Mouse (Mus musculus) forebrain, embryonic 10.5 days (tissue): ENCODE data around the gene B430306N03Rik. TPM values are rescaled to one million over a fixed set of nuclear protein-coding genes. Genes with fewer than 3 reads are reported as not detected.
A peak's percentile ranks its signal among the peaks of the same experiment; 100 is the strongest.
"Not testable (repeated sequence)": the region's sequence is repeated elsewhere in the genome, so short reads cannot be mapped to it uniquely, and the experiment has no call there.

Experiments
- DNase-seq: peaks from one replicate; pipeline ENCODE4 v3.0.0-alpha.2; 2017; ENCODE audit warnings: low spot score; ENCODE audit errors: extremely low spot score
- H3K27ac ChIP-seq: fragments of 300-500 bp; sonication (generic); 2 replicates; pipeline ENCODE4 v1.5.1; 2016; ENCODE audit warnings: mild to moderate bottlenecking
- H3K27me3 ChIP-seq: fragments of 300-500 bp; sonication (generic); 2 replicates; pipeline ENCODE4 v1.6.1; 2016; ENCODE audit warnings: mild to moderate bottlenecking; ENCODE audit not compliant: poor library complexity, severe bottlenecking
- H3K36me3 ChIP-seq: fragments of 300-500 bp; sonication (generic); replicated peaks from 2 replicates; pipeline ENCODE4 v1.6.1; 2016; ENCODE audit warnings: mild to moderate bottlenecking, moderate library complexity
- H3K4me1 ChIP-seq: fragments of 300-500 bp; sonication (generic); 2 replicates; pipeline ENCODE4 v1.6.1; 2016
- H3K4me3 ChIP-seq: fragments of 300-500 bp; sonication (generic); 2 replicates; pipeline ENCODE4 v1.5.1; 2016; ENCODE audit warnings: mild to moderate bottlenecking, moderate library complexity
- H3K9me3 ChIP-seq: fragments of 300-500 bp; sonication (generic); 2 replicates; pipeline ENCODE4 v1.6.1; 2016; ENCODE audit warnings: mild to moderate bottlenecking, moderate library complexity
- WGBS: fragments of 180-500 bp; shearing (Covaris S2); methylation state at CpG from one replicate; pipeline ENCODE4 v1.1.7; 2016; 5-methylcytosine and 5-hydroxymethylcytosine counted together
- polyA plus RNA-seq: library from polyadenylated mRNA; unstranded; fragments of >200 nt; fragmentation: Nextera tagmentation; extraction: Ambion mirVana; gene quantifications from 2 replicates; pipeline ENCODE4 v1.2.1, GENCODE M21; 2016

Gene B430306N03Rik
- polyA plus RNA-seq = 0.06 TPM in 1 of 2 replicates, not detected in the other

DNA sequence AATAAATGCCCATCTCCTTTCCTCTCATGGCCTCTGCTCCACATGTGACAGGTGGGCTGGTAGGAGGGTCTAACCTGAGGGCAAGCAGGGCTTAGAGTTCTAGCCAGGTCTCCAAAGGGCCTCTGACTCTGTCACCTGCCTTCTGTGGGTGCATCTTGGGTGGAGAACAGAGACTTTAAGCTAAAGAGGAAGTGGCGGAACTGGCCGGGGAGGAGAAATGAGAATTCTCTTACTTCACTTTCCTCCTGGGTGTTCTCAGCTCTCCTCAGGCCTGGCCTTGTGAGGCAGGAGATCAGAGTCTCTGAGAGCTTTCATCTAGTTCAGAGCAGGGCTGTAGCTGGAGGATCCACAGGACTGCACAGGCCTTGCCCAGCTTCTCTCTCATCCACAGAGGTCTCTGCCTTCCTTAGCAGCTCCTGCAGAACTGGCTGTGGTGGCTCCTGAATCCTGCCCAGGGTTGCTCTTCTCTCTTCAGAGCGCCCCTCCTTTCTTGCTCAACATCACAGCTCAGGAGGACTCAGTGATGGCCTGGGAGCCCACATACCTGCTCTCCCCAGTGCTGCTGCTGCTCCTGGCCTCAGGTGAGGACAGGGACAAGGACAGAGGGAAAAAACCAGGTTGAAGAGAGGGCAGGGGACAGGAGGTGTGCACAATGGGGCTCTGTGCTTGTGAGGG lies at the start of gene B430306N03Rik:
TSS of gene B430306N03Rik (plus strand) at position 237 of the 675 bp plus-strand sequence.
- not testable (repeated sequence) for H3K27me3 ChIP-seq, H3K27ac ChIP-seq, H3K36me3 ChIP-seq, H3K4me3 ChIP-seq, H3K4me1 ChIP-seq, H3K9me3 ChIP-seq, DNase-seq
- 83% methylated on average over 3 of the region's 3 CpGs for WGBS

DNA sequence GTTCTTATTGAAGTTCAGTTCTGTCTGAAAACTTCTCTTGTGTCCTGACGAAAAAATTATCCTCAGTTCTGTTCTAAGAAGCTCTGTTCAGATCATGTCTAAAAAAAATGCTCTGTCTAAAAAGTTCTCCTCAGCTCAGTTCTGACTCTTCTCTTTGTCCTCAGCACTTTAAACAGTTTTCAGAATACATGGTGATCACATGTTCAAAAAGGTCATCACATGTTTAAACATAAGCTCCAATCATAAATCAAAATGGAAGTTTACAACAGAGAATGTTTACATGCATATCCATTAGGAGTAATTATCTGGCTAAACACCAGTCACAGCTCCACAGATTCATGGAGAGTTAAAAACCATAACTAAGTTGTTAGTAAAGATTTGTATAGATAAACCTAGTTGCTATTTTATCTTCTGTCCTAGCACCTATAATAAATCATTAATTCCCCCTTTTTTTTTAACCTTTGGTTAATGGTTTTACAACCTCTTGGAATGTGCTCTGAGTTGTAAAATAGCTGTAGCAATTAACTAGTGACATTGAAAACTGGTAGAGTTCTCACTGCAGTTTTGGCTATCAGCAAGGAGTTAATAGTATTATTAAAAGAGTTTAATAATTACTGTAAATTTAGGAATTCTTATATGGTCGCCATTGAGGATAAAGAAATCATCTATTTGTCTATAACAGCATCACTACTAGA lies 49.2 kb upstream of the B430306N03Rik start:
- peaks cover 59% of the 10 kb centered on the region for H3K27me3 ChIP-seq
- H3K9me3 ChIP-seq = no peaks in the 10 kb centered on the region
- no peak for DNase-seq
- H3K27ac ChIP-seq = 0 out of 2 replicates have a peak overlapping the region, but pooled peaks have one; percentile 48
- no peaks in the 10 kb centered on the region for H3K36me3 ChIP-seq
- no peak overlapping the region for H3K4me3 ChIP-seq
- peaks cover 29% of the 10 kb centered on the region for H3K4me1 ChIP-seq
- WGBS = 42% methylated on average over 2 of the region's 2 CpGs

DNA sequence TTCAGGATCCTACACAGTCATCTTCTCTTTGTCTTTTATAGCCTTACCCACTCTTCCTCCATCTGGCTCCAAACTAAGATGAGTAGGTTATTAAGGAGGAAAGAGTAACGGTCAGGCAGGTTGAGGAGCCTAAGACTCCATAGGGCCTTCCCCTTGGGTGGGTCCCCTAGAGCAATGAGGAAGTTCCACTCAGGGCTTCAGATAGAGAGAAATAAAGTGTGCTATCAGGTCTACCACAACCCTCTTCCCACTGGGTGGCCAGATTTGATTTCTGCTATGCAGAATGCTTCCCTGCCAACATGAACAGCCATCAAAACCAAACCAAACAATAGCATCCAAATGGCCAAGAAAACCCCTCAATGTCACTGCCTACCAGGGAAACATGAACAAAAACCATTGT lies 48.4 kb upstream of the B430306N03Rik start:
- peaks cover 29% of the 10 kb centered on the region for H3K4me1 ChIP-seq
- no peaks in the 10 kb centered on the region for H3K36me3 ChIP-seq
- WGBS = 95% methylated on average over 1 of the region's 1 CpGs

DNA sequence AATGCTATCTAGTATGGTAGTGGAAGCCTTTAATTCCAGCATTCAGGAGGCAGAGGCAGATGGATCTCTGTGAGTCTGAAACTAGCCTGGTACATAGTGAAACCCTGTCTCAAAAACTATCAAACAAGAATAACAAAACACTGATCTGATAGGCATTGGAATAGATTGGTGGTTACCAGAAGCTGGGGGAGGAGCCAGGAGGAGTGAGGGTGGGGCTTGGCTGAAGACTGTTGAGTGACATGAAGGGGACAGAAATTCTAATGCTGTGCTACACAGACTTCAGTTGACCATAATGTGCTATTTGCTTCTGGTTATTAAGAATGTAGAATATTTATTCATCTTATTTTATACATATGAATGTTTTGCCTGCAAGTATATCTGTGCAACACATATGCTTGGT lies 47.7 kb upstream of the B430306N03Rik start:
- no peak overlapping the region for H3K27ac ChIP-seq
- H3K27me3 ChIP-seq = peaks cover 50% of the 10 kb centered on the region
- H3K4me3 ChIP-seq = no peak overlapping the region
- no peak for DNase-seq
- H3K36me3 ChIP-seq = no peaks in the 10 kb centered on the region
- H3K4me1 ChIP-seq = peaks cover 29% of the 10 kb centered on the region
- H3K9me3 ChIP-seq = no peaks in the 10 kb centered on the region

More for the DNA sequence above, 48.4 kb upstream of the B430306N03Rik start:
- H3K27ac ChIP-seq = no peak overlapping the region
- no peak for DNase-seq
- H3K4me3 ChIP-seq = no peak overlapping the region
- peaks cover 53% of the 10 kb centered on the region for H3K27me3 ChIP-seq
- H3K9me3 ChIP-seq = no peaks in the 10 kb centered on the region

DNA sequence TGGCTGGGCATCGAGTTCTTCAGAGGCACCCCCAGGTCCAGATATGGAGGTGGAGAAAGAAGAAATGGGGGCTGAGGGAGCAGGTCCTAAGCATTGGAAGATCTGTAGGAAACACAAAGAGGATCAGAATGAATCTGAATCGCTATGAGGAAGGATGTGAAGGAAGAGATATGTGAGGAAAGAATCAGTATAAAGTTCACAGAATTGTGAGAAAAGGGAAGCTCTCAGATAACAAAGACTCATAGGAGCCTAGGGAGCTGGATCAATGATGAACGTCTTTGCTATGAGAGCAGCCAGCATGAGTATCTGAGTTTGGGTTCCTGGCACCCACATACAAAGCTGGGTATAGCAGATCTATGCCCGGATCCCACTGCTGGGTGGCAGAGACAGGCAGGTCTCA lies 46.1 kb upstream of the B430306N03Rik start:
- Histone ChIP-seq H3K4me1 (peaks cover 28% of the 10 kb centered on the region), H3K4me3 (no peak overlapping the region), H3K36me3 (no peaks in the 10 kb centered on the region), H3K27me3 (peaks cover 39% of the 10 kb centered on the region), H3K27ac (no peak overlapping the region), H3K9me3 (no peaks in the 10 kb centered on the region)
- 80% methylated on average over 4 of the region's 4 CpGs for WGBS
- DNase-seq = no peak

DNA sequence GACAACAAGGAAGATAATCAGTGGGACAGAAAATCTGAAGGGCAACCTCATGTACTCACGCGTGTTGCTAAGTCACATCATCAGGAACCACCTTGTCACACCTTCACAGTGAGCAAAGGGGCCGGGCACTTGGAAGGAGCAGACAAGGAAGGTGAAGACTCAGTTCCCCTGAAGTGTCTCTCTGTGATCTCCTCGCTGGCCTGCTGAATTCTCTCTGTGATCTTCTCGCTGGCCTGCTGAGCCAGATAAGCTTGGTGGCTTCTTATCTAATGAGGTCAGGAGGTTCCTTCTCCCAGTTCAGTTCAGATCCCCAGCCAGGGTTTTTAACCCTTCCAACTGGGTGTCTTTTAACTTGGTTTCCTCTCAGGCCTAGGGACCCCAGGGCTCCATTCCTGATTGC lies 43.8 kb upstream of the B430306N03Rik start:
- Histone ChIP-seq H3K27ac (peak overlapping the region; percentile 9; the same call in 1 of the 2 replicates), H3K4me1 (peaks cover 16% of the 10 kb centered on the region), H3K4me3 (no peak overlapping the region), H3K27me3 (peaks cover 32% of the 10 kb centered on the region), H3K36me3 (no peaks in the 10 kb centered on the region), H3K9me3 (no peaks in the 10 kb centered on the region)
- no peak for DNase-seq
- WGBS = 86% methylated on average over 5 of the region's 5 CpGs

GRCm38 (mm10) chr17:48272598-48272997 lies 43.3 kb upstream of the B430306N03Rik start:
- no peak for DNase-seq

GRCm38 (mm10) chr17:48274098-48274497 lies 41.8 kb upstream of the B430306N03Rik start:
- no peak for DNase-seq
- no peaks in the 10 kb centered on the region for H3K9me3 ChIP-seq
- no peak overlapping the region for H3K4me3 ChIP-seq
- H3K27ac ChIP-seq = no peak overlapping the region
- peaks cover 20% of the 10 kb centered on the region; the same call in 1 of the 2 replicates for H3K27me3 ChIP-seq
- H3K36me3 ChIP-seq = no peaks in the 10 kb centered on the region
- H3K4me1 ChIP-seq = peaks cover 11% of the 10 kb centered on the region
- 82% methylated on average over 4 of the region's 4 CpGs for WGBS

More at GRCm38 (mm10) chr17:48272598-48272997, 43.3 kb upstream of the B430306N03Rik start:
- 92% methylated on average over 4 of the region's 4 CpGs for WGBS
- Histone ChIP-seq H3K4me3 (no peak overlapping the region), H3K4me1 (peaks cover 12% of the 10 kb centered on the region), H3K27ac (peak overlapping the region; percentile 9; the same call in 1 of the 2 replicates), H3K27me3 (peaks cover 27% of the 10 kb centered on the region), H3K36me3 (no peaks in the 10 kb centered on the region), H3K9me3 (no peaks in the 10 kb centered on the region)

DNA sequence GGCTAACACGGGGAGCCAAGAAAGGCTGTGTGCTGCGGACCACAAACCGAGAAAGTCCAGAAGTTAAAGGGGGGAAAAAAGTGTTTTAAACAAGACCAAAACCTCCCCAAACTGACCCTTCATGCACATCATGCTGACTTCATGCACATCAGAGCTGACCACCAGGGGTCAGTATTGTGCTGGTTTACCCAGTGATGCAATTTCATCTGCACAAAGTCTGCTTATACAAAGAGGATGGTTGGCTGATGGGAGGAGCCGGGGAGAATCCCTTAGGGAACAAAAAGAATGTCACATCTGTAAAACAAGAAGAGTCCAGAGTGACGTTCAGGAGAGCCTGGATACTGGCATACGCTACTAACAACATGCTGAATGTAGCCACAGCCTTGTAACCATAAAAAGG lies 41.1 kb upstream of the B430306N03Rik start:
- Histone ChIP-seq H3K27ac (no peak overlapping the region), H3K9me3 (no peaks in the 10 kb centered on the region), H3K36me3 (no peaks in the 10 kb centered on the region), H3K27me3 (peaks cover 12% of the 10 kb centered on the region; the same call in 1 of the 2 replicates), H3K4me1 (peaks cover 11% of the 10 kb centered on the region), H3K4me3 (no peak overlapping the region)
- peak; percentile 76 for DNase-seq
- WGBS = 35% methylated on average over 6 of the region's 6 CpGs

DNA sequence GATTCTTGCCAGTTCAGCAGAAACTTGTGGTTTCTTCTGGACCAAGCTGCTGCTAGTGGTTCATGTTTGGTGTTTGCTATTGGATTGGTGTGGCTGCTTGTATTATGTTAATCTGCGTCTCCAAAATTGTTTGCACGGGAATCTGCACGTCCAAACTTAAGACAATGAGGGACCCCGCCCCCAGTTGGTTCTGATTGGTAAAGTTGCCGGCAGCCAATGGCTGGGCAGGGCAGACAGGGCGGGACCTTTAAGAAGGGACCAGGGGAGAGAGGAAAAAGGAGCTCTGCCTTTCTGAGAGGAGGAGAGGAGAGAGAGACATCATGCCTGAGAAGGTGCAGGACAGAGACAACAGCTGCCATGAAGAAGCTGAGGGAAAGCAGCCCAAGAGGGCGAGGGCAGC lies 40.2 kb upstream of the B430306N03Rik start:
- peaks cover 14% of the 10 kb centered on the region for H3K4me1 ChIP-seq
- no peak for DNase-seq
- 0 out of 2 replicates have a peak overlapping the region, but pooled peaks have one; percentile 25 for H3K27ac ChIP-seq
- H3K36me3 ChIP-seq = no peaks in the 10 kb centered on the region
- WGBS = 65% methylated on average over 7 of the region's 7 CpGs
- no peaks in the 10 kb centered on the region for H3K9me3 ChIP-seq
- H3K4me3 ChIP-seq = no peak overlapping the region
- peaks cover 9% of the 10 kb centered on the region; the same call in 1 of the 2 replicates for H3K27me3 ChIP-seq

GRCm38 (mm10) chr17:48278381-48278780 lies 37.6 kb upstream of the B430306N03Rik start:
- Histone ChIP-seq H3K36me3 (no peaks in the 10 kb centered on the region), H3K27ac (no peak overlapping the region), H3K4me1 (peaks cover 39% of the 10 kb centered on the region), H3K9me3 (no peaks in the 10 kb centered on the region), H3K27me3 (peaks cover 4% of the 10 kb centered on the region; the same call in 1 of the 2 replicates), H3K4me3 (no peak overlapping the region)
- DNase-seq = no peak

DNA sequence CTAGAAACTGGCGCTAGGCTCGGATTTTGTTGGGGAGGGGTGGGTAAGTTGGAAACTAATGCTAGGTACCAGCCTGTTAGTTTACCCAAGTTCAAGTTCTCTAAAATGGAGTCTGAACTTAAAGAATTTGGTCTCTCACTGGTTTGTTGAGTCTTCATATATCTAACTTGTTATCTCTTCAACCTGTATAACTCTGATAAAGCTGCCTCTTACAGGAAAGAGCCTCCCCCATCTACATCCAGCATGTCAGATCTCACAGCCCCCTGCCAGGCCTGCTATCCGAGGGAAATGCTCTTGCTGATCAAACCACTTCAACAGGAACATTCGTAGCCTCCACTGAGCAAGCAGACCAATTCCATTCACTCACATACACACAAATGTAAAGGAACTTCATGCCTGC lies 36.9 kb upstream of the B430306N03Rik start:
- H3K9me3 ChIP-seq = no peaks in the 10 kb centered on the region
- H3K27ac ChIP-seq = no peak overlapping the region
- H3K27me3 ChIP-seq = peaks cover 4% of the 10 kb centered on the region; the same call in 1 of the 2 replicates
- no peaks in the 10 kb centered on the region for H3K36me3 ChIP-seq
- H3K4me3 ChIP-seq = no peak overlapping the region
- peaks cover 39% of the 10 kb centered on the region for H3K4me1 ChIP-seq
- DNase-seq = no peak
- 83% methylated on average over 4 of the region's 4 CpGs for WGBS
